Comparison of ENCODE assay signal across 23 mouse cellular contexts in the genomic region with DNA sequence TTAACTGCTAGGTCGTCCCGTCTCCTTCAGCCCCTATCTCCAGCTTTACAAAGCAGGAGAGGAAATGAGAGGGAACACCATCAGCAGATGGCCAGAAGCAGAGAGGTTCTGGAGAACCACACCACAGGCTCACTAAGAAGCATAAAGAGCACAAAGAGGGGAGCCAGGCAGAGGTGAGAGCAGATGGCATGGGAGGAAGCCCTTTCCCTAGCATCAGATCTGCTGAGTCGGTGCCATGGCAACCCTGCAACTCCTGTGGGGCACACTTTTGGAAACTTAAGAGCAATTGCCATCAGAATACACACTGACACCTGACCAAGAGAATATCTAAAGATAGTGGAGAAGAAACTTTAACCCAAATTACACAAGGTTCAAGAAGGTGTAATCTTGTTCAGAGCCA. TPM values are rescaled to one million over a fixed set of nuclear protein-coding genes. Genes with fewer than 3 reads are reported as not detected.
DNase-seq lines count a peak whose midpoint lies in the region; ATAC-seq and TF ChIP-seq lines count a peak whose summit lies in the region.
"Had no signal": no experiment of that assay in that cellular context is flagged by ENCODE, and none has a peak within 500 bp of the region (broad histone marks: within the 10 kb centered on the region; RNA-seq: fewer than 3 reads in every experiment).

No protein-coding gene starts in this region.

- ATAC-seq in liver, postnatal 0 days: no peak
- ATAC-seq: CD4-positive, CD25-positive, alpha-beta regulatory T cell, adult 4 months; forebrain, embryonic 15.5 days; intestine, embryonic 15.5 days had no signal

- H3K27me3 ChIP-seq in liver, postnatal 0 days (ENCODE audit: insufficient read depth, low read length): no peaks in the 10 kb centered on the region
- H3K27me3 ChIP-seq: embryonic facial prominence, embryonic 13.5 days; forebrain, embryonic 15.5 days; heart, embryonic 13.5 days; hindbrain, embryonic 15.5 days; intestine, embryonic 15.5 days had no signal

- 75% methylated on average over 3 of the region's 3 CpGs for WGBS in liver, postnatal 0 days (ENCODE audit: insufficient replicate concordance)

- DNase-seq in cerebellum, adult 18-20 months: peak; percentile 17 to 36
- DNase-seq in cerebellum, adult 11 months: no peak
- peak; percentile 60 for DNase-seq in brain, adult 2 months (ENCODE audit: low read depth, low spot score)
- DNase-seq in cerebellum, adult 9-10 months: peak; percentile 30
- DNase-seq in cerebellum, postnatal 14 days: peak; percentile 18 to 44
- DNase-seq in right cerebral cortex, postnatal 25 days: no peak
- no peak for DNase-seq in liver, postnatal 0 days
- DNase-seq: adrenal gland, adult 8-10 months; adrenal gland, postnatal 25 days; embryo, embryonic 11 days; gastrocnemius, postnatal 25 days; kidney, adult 11 months; kidney, adult 8-10 months had no signal

- no peaks in the 10 kb centered on the region for H3K4me1 ChIP-seq in liver, postnatal 0 days (ENCODE audit: insufficient read depth)
- H3K4me1 ChIP-seq: embryonic facial prominence, embryonic 10.5 days; embryonic facial prominence, embryonic 13.5 days; heart, embryonic 10.5 days; hindbrain, embryonic 15.5 days; intestine, embryonic 15.5 days had no signal

- no peak overlapping the region for H3K4me3 ChIP-seq in liver, postnatal 0 days (ENCODE audit: low read depth, low read length)
- H3K4me3 ChIP-seq: embryonic facial prominence, embryonic 10.5 days; embryonic facial prominence, embryonic 13.5 days; erythroblast, embryonic 14.5 days; forebrain, embryonic 12.5 days; forebrain, embryonic 15.5 days; heart, embryonic 10.5 days; heart, embryonic 13.5 days; hindbrain, embryonic 15.5 days; intestine, embryonic 15.5 days had no signal

- peaks cover 2% of the 10 kb centered on the region; the same call in 1 of the 2 replicates for H3K36me3 ChIP-seq in liver, postnatal 0 days (replicated peaks; ENCODE audit: insufficient read depth, low read length)

- TF ChIP-seq EP300 in liver, postnatal 0 days (IDR thresholded peaks at IDR 0.05; ENCODE audit: low read depth): no peak

- no peak overlapping the region for H3K9ac ChIP-seq in liver, postnatal 0 days (replicated peaks)
- H3K9ac ChIP-seq: embryonic facial prominence, embryonic 13.5 days; forebrain, embryonic 12.5 days; forebrain, embryonic 15.5 days; heart, embryonic 13.5 days; hindbrain, embryonic 15.5 days; intestine, embryonic 15.5 days had no signal

- H3K4me2 ChIP-seq in liver, postnatal 0 days (ENCODE audit: low read depth, low read length): no peak overlapping the region
- H3K4me2 ChIP-seq: embryonic facial prominence, embryonic 13.5 days; forebrain, embryonic 12.5 days; forebrain, embryonic 15.5 days; heart, embryonic 13.5 days; hindbrain, embryonic 15.5 days; intestine, embryonic 15.5 days had no signal

- no peaks in the 10 kb centered on the region for H3K9me3 ChIP-seq in liver, postnatal 0 days (ENCODE audit: low read length)
- H3K9me3 ChIP-seq: embryonic facial prominence, embryonic 10.5 days; embryonic facial prominence, embryonic 13.5 days; forebrain, embryonic 12.5 days; forebrain, embryonic 15.5 days; heart, embryonic 10.5 days; heart, embryonic 13.5 days; hindbrain, embryonic 15.5 days; intestine, embryonic 15.5 days had no signal

- no peak overlapping the region for H3K27ac ChIP-seq in liver, postnatal 0 days (ENCODE audit: low read depth)
- H3K27ac ChIP-seq: embryonic facial prominence, embryonic 10.5 days; embryonic facial prominence, embryonic 13.5 days; forebrain, embryonic 12.5 days; forebrain, embryonic 15.5 days; heart, embryonic 10.5 days; heart, embryonic 13.5 days; hindbrain, embryonic 15.5 days; intestine, embryonic 15.5 days had no signal

- TF ChIP-seq CTCF in liver, postnatal 0 days (IDR thresholded peaks at IDR 0.05; ENCODE audit: low read depth): no peak

RNA-seq across cellular contexts. Expression of a gene that starts 57.3 kb away (rescaled TPM):
- polyA plus RNA-seq in liver, postnatal 0 days (2015; fragmentation: Nextera tagmentation; extraction: Ambion mirVana): not detected in 2 replicates
- polyA plus RNA-seq: erythroblast, embryonic 14.5 days had no signal

Comparison
In these comparisons a context has a peak if more than half of its experiments do, and no peak if none do; other contexts are left out.
1. DNase-seq: peak in cerebellum, adult 18-20 months (2 of 2), brain, adult 2 months (single experiment), cerebellum, adult 9-10 months (single experiment) and cerebellum, postnatal 14 days (2 of 2); none in cerebellum, adult 11 months (single experiment), right cerebral cortex, postnatal 25 days (single experiment) and liver, postnatal 0 days (single experiment).